Mouse (Mus musculus): ENCODE results near the gene Msmo1.

Msmo1 gene

GRCm38 (mm10) chr8:64733271-64733943, at the start of gene Msmo1:
Gene Msmo1, minus strand, starts transcription at chr8:64733792.
- peak; percentile 94 for DNase-seq

GRCm38 (mm10) chr8:64781947-64782346, 48.4 kb upstream of the Msmo1 start:
- DNase-seq, result no peak

GRCm38 (mm10) chr8:64777925-64778324, 44.3 kb upstream of the Msmo1 start:
- no peak for DNase-seq

DNA sequence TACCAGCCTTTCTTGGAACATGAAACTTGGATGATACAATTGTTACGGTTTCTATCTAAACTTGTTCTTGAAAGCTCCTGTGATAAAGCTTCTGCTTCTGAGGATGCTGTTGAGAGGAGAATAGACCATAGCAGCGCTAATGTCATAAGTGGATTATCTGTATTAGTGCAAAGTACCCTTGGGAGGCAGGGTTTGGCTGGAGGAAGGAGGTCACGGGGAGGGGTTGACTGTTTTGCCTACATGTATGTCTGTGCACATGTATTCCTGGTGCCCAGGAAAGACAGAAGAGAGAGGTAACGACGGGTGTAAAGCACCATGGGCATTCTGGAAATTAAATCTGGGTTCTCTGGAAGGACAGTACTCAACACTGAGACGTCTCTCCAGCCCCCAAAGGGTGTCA, 40.5 kb upstream of the Msmo1 start:
- no peak for DNase-seq

DNA sequence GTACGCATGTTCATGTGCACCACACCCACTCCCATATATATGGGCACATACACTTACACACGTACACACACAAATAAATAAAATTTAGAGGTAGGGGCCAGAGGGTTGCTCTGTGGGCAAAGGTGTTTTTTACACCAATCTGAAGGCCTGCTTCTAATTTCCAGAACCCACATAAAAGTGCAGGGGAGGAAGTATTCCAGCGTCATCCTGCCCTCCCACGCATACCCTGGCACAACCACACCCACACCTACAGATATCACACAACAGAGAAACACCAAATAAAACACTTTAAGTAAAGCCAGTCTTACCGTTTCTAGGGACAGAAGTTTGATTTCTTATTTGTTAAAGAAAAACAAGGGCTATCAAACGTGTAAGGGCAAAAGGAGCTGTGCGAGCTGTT, 37.2 kb upstream of the Msmo1 start:
- DNase-seq, result no peak

GRCm38 (mm10) chr8:64769586-64769985, 36.0 kb upstream of the Msmo1 start:
- DNase-seq, result no peak

GRCm38 (mm10) chr8:64768645-64769044, 35.1 kb upstream of the Msmo1 start:
- DNase-seq, result no peak

GRCm38 (mm10) chr8:64767047-64767446, 33.5 kb upstream of the Msmo1 start:
- DNase-seq, result no peak

DNA sequence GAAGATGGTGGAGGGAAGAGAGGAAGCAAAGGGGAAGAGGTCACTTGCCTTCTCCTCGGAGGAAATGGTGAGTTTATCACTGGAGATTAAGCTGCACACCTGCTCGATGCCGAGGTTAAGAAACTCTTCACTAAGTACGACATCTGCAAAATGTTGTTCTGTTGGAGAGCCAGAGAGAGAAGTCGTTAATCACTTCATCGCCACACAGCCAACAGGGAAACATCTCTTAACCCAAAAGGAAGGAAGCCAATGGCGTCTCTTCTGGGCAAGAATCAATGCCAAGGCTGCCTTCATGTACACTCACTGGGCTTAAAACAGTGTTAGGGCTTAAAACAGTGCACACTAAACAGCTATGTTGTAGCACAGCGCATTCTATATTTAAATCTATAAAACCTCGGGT, 30.5 kb upstream of the Msmo1 start:
- DNase-seq, result no peak

DNA sequence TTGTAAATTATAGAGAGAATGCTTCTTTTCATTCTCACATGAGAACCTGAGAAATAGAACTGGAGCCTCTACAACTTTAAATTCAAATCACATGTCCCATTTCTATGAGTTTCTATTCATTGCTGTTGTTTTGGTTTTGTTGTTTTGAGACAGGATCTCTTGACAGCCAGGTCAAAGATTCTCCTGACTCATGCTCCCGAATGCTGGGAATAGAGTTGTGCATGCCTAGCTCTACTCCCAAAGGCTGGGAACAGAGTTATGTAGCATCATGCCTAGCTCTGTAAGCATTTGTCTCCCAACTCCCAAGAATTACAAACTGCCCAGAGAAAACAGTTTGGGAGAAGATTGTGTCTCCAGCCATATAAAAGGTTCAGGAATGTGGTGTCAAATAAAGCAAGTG, 29.2 kb upstream of the Msmo1 start:
- no peak for DNase-seq

GRCm38 (mm10) chr8:64761430-64761829, 27.8 kb upstream of the Msmo1 start:
- DNase-seq, result peak; percentile 14

DNA sequence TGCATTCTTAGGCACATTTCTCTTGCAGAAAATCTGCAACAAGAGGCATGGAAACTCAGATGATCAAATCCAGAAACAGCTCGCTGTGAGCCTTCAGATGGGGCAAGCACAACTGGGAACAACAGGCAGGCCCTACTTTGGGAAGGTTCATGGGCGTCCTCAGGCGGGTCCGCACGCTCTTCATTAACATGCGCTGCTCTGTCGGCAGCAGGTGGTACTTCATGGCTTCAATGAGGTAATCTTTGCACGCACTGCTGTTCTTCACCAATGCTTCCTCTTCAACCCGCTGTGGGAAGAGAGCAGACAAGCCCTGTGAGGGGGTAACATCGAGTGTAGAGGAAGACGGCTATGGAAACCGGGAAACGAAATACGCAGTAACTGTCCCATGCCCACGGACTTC, 24.4 kb upstream of the Msmo1 start:
- no peak for DNase-seq

DNA sequence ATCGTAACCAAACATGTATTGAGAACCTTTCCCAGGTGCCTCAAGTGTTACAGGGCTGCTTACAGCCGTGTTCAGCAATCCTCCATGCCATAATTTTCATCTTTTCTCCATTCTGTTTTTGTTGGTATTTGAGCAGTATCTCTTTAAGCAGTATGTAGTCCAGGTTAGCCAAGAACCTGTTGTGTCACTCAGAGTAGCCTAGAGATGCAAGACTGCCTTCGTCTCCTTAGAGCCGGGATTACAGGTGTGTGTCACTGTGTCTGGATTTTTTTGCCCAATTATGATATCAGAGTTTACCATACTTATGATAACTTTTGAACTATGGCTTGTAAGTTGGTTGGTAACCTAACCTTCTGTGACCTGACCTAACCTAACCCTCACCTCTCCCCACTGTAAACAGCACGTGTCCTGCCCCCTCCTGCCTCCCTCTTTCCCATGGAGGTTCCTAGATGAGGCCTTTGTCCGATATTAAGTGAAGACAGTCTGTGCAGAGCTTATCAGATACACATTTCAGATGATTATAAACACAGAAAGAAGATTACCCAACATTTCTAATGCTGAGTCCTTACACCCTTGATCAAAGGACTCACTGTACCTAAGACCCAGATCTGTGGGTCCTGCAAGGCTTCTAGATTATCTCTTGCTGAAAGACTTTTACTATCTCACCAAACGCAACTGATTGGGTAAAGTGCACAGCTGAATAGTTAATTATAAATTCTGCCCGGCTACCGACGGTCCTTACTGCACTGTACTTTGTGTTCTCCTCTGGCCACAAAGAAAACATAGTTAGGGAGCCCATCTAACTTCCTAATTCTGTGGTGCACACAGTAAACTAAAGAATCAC, 12.8 kb upstream of the Msmo1 start:
- DNase-seq, result no peak

DNA sequence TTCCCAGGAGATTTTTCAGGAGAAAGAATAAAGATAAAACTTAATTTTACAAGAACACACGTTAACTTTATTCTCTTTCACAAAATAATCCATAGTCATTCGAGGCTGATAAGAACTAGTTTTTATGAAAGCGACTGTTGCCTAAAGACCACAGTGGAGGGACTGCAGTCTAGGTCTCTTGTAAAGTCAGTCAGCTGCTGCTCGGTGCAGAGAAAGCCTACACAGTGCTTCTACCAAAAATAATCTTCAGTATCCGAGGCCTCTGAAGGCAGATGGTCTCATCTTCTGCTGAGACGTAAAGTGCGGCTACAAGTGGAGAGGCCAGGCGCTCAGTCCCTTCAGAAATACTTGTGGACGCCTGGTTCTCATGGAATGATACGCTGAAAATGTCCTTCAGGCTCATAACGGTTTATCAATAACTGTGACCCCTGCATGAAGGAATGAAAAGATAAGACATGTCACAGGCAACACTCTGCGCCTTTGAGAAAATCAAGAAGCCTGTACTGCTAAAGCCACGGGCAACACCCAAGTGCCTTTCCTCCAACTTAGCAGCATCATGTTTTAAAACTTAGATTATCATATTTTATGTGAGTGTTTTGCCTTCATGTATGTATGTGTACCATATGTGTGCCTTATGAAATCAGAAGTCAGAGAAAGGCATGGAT, 7.1 kb upstream of the Msmo1 start:
- no peak for DNase-seq

- no peak for DNase-seq
Measured at GRCm38 (mm10) chr8:64738916-64739315, 5.3 kb upstream of the Msmo1 start.

DNA sequence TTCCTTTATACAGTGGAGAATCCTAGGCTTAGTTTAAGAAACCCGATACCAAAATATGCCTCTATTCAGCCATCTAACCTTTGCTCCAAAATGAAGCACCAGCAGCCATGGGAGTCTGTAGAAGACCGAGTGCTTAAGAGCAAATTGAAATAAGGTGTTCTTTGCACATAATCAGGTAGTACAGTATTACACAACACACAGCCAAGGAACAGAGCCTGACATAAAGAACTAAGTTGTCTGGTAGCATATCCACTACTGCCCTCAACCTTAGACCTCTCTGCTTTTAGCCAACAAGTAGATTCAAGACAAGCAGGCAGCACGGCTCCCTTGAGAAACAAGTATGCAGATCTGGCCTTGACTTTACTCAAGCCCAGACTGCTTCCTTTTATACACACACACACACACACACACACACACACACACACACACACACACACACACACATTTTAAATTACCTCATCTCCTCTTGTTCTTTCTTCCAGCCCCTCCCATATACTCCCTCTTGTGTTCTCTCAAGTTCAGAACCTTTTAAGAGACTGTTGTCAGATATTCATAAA, 3.3 kb upstream of the Msmo1 start:
- DNase-seq, result no peak

- no peak for DNase-seq
Measured at GRCm38 (mm10) chr8:64735161-64735560, 1.6 kb upstream of the Msmo1 start.

DNA sequence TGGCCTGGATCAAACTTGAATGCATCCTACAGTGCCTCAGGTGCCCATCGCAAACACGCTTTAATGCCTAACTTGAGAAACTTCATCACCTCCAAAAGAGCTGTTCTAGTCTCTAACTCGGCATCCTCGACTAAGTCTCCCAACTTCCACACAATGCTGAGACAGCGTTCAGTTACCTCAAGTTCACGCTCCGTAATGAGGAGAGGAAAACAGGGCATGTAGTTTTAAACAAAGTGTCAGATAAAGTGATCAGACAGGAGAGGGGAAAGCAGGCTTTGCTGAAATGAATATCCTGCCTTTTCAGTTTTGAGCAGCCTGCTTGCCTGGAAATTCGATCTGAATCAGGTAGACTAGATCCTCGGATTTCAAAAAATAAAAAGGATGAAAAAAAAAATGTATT, 996 bp downstream of the Msmo1 start:
- no peak for DNase-seq

DNA sequence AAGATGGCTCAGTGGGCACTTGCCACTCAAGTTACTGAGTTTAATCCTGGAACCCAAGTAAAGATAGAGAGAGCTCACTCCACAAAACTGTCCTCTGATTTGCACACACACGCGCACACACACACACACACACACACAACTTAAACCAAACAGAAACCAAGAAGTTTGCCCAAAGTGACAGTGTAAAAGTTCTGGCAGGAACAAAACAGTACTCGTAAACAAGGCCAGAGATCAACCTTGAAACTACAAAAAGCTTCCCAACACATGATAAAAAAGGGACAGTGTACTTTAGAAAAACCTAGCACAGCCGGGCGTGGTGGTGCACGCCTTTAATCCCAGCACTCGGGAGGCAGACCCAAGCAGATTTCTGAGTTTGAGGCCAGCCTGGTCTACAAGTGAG, 5.4 kb downstream of the Msmo1 start:
- DNase-seq, result no peak

- no peak for DNase-seq
Measured at GRCm38 (mm10) chr8:64726190-64726695, 7.3 kb downstream of the Msmo1 start.

DNA sequence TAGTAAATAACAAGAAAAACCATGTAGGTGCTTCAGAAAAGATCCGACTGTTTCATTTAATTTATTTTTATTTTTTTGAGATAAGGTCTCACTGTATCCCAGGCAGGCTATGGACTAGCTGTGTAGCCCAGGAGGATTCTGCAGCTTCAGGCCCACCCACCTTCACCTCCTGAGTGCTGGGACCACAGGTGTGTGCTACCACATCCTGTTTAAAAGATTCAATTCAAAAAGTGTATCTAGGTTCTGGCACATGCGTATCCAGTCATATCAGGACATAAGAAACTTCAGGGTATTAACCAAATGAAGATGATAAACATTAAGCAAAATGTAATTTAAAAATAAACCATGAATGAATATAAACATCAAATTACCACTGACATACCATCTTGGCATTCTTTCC, 10.4 kb downstream of the Msmo1 start:
- DNase-seq, result no peak

DNA sequence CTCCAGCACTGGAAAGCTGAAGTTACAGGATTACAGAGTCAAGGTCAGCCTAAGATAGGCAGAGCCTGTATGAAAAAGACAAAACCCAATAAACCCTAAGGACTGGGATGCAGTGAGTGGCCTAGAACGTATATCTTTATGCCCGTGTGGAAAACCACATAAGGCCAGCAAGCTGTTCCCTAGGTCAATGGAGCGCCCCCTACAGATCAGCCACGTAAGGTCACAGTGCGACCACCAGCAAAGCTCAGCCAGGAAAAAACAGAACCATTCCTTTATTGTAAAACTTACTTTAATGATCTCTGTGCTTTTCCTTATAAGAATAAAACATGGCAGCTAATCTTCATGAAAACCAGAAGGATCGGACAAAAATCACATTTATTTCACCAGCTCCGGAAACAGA, 15.7 kb downstream of the Msmo1 start:
- DNase-seq, result no peak

DNA sequence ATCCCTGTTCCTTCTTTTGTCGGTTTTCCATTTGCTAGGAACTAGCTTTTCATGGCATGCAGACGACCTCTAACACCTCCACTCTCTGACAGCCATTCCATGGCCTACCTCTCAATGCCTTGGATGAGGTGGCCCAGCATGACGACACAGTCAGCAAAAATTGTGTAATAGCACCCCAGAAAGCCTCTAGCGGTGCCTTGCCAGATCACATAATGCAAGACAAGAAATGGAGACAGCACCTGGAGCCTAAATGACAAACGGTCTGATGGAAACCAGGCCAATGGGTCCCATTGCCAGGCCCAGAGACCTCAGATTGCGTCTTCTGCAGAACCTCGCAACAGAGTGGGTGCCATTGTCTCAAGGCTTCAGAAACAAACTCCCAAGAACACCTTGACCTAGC, 21.1 kb downstream of the Msmo1 start:
- no peak for DNase-seq
